Mouse (Mus musculus) adrenal gland, postnatal 36 days (tissue): ENCODE data around the gene Peg12. TPM values are rescaled to one million over a fixed set of nuclear protein-coding genes. Genes with fewer than 3 reads are reported as not detected.

ENCODE experiments used
- total RNA-seq, 2 experiments: library from RNA; stranded (reverse); gene quantifications; 2 replicates each; pipeline ENCODE4 v1.2.3; 2021

Gene Peg12
- total RNA-seq, 2 experiments from 2014 or later = 1.2 to 1.6 TPM

Other genes starting within 250 kb of the Peg12 start
- 10 to 100 TPM; 71.7 to 87.8 TPM for gene Ndn, start 117.9 kb downstream of the Peg12 start, total RNA-seq
- gene Magel2, start 87.5 kb downstream of the Peg12 start, total RNA-seq = 1 to 10 TPM; 1.3 to 2.4 TPM
- gene Mkrn3, start 44.4 kb downstream of the Peg12 start, total RNA-seq = 1 to 10 TPM; 1.0 to 1.1 TPM